Mouse (Mus musculus): Measurements from ENCODE around the gene Gm42742. TPM values are rescaled to one million over a fixed set of nuclear protein-coding genes. Genes with fewer than 3 reads are reported as not detected.

Gene Gm42742
- 0.80 TPM for polyA plus RNA-seq (2014; fragmentation: Illumina TruSeq; extraction: RNeasy Lipid Tissue Mini Kit (QIAGEN cat#74804); ENCODE audit: low read depth, low replicate concordance)

DNA sequence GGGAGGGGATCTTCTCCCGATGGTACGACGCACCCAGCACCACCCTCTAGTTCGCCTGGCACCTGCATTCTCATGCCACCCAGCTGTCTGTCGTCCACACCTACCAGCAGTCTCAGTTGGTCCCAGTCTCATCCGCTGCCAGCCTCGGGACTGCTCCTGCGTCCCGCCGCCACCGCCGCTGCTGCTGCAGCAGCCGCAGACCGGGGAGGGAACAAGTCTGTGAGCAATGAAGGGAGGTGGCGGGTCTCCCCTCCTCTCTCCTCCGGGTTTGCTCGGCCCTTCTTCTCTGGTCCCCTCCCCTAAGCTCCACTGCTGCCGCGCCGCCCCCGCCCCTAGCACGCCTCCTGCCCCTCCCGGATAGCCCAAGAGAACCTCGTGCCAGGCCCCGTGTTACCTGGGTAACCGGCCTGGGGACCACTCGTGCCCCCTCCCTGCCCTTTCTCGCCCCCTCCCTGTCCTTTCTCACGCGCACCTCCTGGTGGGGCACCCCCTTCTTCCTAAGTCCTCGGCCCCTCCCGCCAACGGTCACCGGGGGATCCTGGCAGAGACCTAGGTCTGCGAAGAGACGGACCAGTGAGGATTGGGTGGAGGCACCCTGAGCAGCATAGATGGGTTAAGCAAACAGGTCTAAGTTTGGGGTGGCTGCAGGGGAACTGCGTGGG is at the start of gene Gm42742, which contains the start of gene Prrt2:
Gene Gm42742 (minus strand): TSS at position 197 of the 662 bp plus-strand sequence.
Gene Prrt2 (minus strand): TSS at position 311 of the 662 bp plus-strand sequence.

GRCm38 (mm10) chr7:127041851-127042672 is 21.2 kb upstream of the Gm42742 start, which contains the start of gene Kif22:
Gene Kif22 (minus strand): TSS chr7:127042471.

DNA sequence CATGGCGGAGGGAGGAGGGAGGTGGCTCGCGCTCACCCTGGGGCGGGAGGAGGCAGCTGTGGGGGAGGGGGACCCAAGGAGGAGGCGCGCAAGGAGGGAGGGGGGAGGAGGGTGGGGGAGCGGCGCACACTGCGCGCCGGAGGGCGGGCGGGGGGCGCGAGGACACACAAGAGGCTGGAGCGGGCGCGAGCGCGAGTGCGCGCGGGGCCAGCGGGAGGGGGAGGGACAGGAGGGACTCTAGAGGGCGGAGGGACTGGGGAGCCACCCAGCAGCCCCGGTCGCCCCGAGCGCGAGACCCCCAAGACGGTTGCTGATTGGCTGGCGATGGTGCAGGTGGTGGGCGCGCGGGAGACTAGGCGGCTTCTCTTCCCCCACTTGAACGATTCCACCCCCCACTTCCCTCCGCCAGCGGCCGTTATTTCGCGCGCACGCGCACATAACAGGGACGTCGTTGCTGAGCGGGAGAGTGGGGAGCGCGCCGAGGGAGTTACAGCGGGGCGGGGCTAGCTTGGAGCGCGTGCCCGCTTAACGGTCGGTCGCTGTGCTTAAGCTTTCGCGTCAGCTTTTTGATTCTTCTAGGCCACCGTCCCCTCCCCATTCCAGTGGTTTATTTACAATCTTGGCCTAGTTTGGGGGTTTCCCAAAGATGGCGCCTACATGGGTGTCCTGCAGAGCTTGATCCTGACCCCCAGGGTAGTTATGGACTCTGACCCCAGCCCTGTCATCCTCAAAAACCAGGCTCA is 6.3 kb upstream of the Gm42742 start, which contains the start of gene Maz:
Gene Maz (minus strand): TSS at position 54 of the 743 bp plus-strand sequence.

DNA sequence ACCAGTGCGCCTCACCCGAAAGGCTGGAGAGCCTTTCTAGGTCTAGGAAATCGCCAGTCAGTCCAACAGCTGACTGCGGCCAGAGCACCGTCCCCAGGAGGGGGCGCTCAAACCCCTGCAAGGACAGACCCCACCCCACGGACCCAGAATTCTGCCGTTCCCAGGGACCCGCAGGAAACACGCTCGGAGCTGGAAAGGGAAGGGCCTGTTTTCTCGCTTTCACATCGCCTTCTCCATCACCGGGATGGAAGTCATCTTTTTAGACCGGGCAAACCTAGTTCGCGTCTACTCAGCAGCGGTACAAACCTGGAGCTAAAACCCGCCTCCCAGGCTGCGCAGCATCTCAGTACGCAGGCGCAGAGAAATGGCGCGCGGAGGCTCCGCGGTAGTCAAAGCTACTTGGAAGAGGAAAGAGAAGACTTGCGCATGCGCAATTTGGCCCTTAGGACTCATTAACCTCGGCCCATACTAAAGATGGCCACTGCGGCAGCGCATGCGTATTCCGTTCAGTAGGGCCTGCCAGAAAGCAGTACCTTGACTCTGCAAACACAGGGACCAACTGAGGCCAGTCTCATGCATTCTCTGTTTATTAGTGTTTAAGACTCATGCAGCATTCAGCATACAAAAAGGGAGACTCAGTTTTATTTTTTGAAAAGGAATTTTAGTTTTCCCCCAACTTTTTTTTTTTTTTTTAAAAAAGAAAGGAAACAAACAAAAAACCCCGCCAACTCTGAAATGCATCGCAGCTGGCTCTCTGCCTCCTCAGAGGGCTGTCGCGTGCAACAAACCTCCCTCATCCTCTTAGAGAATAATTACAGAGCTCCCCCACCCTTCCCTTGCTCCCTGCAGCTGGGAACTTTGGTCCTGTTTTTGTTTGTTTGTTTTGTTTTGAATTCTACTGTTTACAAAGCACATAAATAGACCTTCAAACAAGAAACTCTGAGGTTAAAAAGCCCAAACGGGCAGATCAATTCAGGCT is 3.6 kb downstream of the Gm42742 start, which contains the start of gene Pagr1a:
Gene Pagr1a (minus strand): TSS at position 382 of the 979 bp plus-strand sequence.

DNA sequence TGATC is 4.6 kb downstream of the Gm42742 start, which contains the start of gene Pagr1b:
Gene Pagr1b (minus strand): TSS at position 4 of the 5 bp plus-strand sequence.

DNA sequence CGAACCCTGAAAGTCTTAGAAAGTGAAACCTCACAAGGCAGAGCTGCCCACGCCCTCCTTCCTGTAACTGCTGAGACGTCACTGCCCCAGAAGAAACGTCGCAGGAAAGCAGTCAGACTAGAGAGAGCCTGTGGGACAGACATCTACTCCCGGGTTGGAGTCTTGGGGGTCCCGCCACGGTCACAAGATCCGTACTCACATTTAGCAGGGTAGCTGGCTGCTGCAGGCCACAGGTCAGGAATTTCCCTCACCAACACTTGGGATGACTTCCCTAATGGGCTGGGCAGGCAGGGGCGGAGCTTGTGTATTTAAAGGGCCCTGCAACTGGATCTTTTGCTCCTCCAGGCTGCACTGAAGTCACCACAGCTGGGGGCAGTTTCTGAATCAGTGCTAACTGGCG is 6.6 kb downstream of the Gm42742 start, which contains the start of gene Mvp:
Gene Mvp (minus strand): TSS at position 302 of the 400 bp plus-strand sequence.

GRCm38 (mm10) chr7:126975950-126976866 is 44.7 kb downstream of the Gm42742 start, which contains the start of gene Cdiptos:
Gene Cdiptos (minus strand): TSS chr7:126976098.

GRCm38 (mm10) chr7:126975893-126975949 is 45.2 kb downstream of the Gm42742 start, which contains the start of gene Cdipt:
Gene Cdipt (plus strand): TSS chr7:126975914.

Other genes with a start within 250 kb of the Gm42742 start
- 5.6 TPM for gene Ypel3, start 244.1 kb downstream of the Gm42742 start, polyA plus RNA-seq (2014; fragmentation: Illumina TruSeq; extraction: RNeasy Lipid Tissue Mini Kit (QIAGEN cat#74804); ENCODE audit: low read depth, low replicate concordance)
- gene Tbx6, start 239.6 kb downstream of the Gm42742 start, polyA plus RNA-seq (2014; fragmentation: Illumina TruSeq; extraction: RNeasy Lipid Tissue Mini Kit (QIAGEN cat#74804); ENCODE audit: low read depth, low replicate concordance), result not detected
- gene Ppp4c, start 228.6 kb downstream of the Gm42742 start, polyA plus RNA-seq (2014; fragmentation: Illumina TruSeq; extraction: RNeasy Lipid Tissue Mini Kit (QIAGEN cat#74804); ENCODE audit: low read depth, low replicate concordance), result 58.9 TPM
- 2.7 TPM for gene Fam57b, start 223.4 kb downstream of the Gm42742 start, polyA plus RNA-seq (2014; fragmentation: Illumina TruSeq; extraction: RNeasy Lipid Tissue Mini Kit (QIAGEN cat#74804); ENCODE audit: low read depth, low replicate concordance)
- gene 4930451I11Rik, start 189.5 kb downstream of the Gm42742 start, polyA plus RNA-seq (2014; fragmentation: Illumina TruSeq; extraction: RNeasy Lipid Tissue Mini Kit (QIAGEN cat#74804); ENCODE audit: low read depth, low replicate concordance), result 39.4 TPM
- 0.42 TPM for gene Doc2a, start 173.7 kb downstream of the Gm42742 start, polyA plus RNA-seq (2014; fragmentation: Illumina TruSeq; extraction: RNeasy Lipid Tissue Mini Kit (QIAGEN cat#74804); ENCODE audit: low read depth, low replicate concordance)
- 101 TPM for gene Hirip3, start 159.1 kb downstream of the Gm42742 start, polyA plus RNA-seq (2014; fragmentation: Illumina TruSeq; extraction: RNeasy Lipid Tissue Mini Kit (QIAGEN cat#74804); ENCODE audit: low read depth, low replicate concordance)
- 26.9 TPM for gene Ino80e, start 158.7 kb downstream of the Gm42742 start, polyA plus RNA-seq (2014; fragmentation: Illumina TruSeq; extraction: RNeasy Lipid Tissue Mini Kit (QIAGEN cat#74804); ENCODE audit: low read depth, low replicate concordance)
- 7.7 TPM for gene Taok2, start 136.4 kb downstream of the Gm42742 start, polyA plus RNA-seq (2014; fragmentation: Illumina TruSeq; extraction: RNeasy Lipid Tissue Mini Kit (QIAGEN cat#74804); ENCODE audit: low read depth, low replicate concordance)
- gene Tmem219, start 98.2 kb downstream of the Gm42742 start, polyA plus RNA-seq (2014; fragmentation: Illumina TruSeq; extraction: RNeasy Lipid Tissue Mini Kit (QIAGEN cat#74804); ENCODE audit: low read depth, low replicate concordance), result 5.4 TPM
- 9.1 TPM for gene Kctd13, start 92.2 kb downstream of the Gm42742 start, polyA plus RNA-seq (2014; fragmentation: Illumina TruSeq; extraction: RNeasy Lipid Tissue Mini Kit (QIAGEN cat#74804); ENCODE audit: low read depth, low replicate concordance)
- gene Asphd1, start 71.5 kb downstream of the Gm42742 start, polyA plus RNA-seq (2014; fragmentation: Illumina TruSeq; extraction: RNeasy Lipid Tissue Mini Kit (QIAGEN cat#74804); ENCODE audit: low read depth, low replicate concordance), result not detected
- gene Sez6l2, start 70.5 kb downstream of the Gm42742 start, polyA plus RNA-seq (2014; fragmentation: Illumina TruSeq; extraction: RNeasy Lipid Tissue Mini Kit (QIAGEN cat#74804); ENCODE audit: low read depth, low replicate concordance), result 3.2 TPM
- gene Cdipt, start 45.2 kb downstream of the Gm42742 start, polyA plus RNA-seq (2014; fragmentation: Illumina TruSeq; extraction: RNeasy Lipid Tissue Mini Kit (QIAGEN cat#74804); ENCODE audit: low read depth, low replicate concordance), result 7.6 TPM
- gene Cdiptos, start 45.0 kb downstream of the Gm42742 start, polyA plus RNA-seq (2014; fragmentation: Illumina TruSeq; extraction: RNeasy Lipid Tissue Mini Kit (QIAGEN cat#74804); ENCODE audit: low read depth, low replicate concordance), result 527 TPM
- 0.11 TPM for gene Mvp, start 6.5 kb downstream of the Gm42742 start, polyA plus RNA-seq (2014; fragmentation: Illumina TruSeq; extraction: RNeasy Lipid Tissue Mini Kit (QIAGEN cat#74804); ENCODE audit: low read depth, low replicate concordance)
- not detected for gene Pagr1b, start 4.6 kb downstream of the Gm42742 start, polyA plus RNA-seq (2014; fragmentation: Illumina TruSeq; extraction: RNeasy Lipid Tissue Mini Kit (QIAGEN cat#74804); ENCODE audit: low read depth, low replicate concordance)
- gene Pagr1a, start 3.7 kb downstream of the Gm42742 start, polyA plus RNA-seq (2014; fragmentation: Illumina TruSeq; extraction: RNeasy Lipid Tissue Mini Kit (QIAGEN cat#74804); ENCODE audit: low read depth, low replicate concordance), result not detected
- gene Prrt2, start 114 bp upstream of the Gm42742 start, polyA plus RNA-seq (2014; fragmentation: Illumina TruSeq; extraction: RNeasy Lipid Tissue Mini Kit (QIAGEN cat#74804); ENCODE audit: low read depth, low replicate concordance), result 0.22 TPM
- gene Maz, start 5.9 kb upstream of the Gm42742 start, polyA plus RNA-seq (2014; fragmentation: Illumina TruSeq; extraction: RNeasy Lipid Tissue Mini Kit (QIAGEN cat#74804); ENCODE audit: low read depth, low replicate concordance), result 14.6 TPM
- gene Kif22, start 21.4 kb upstream of the Gm42742 start, polyA plus RNA-seq (2014; fragmentation: Illumina TruSeq; extraction: RNeasy Lipid Tissue Mini Kit (QIAGEN cat#74804); ENCODE audit: low read depth, low replicate concordance), result 12.4 TPM
- not detected for gene Zg16, start 66.2 kb upstream of the Gm42742 start, polyA plus RNA-seq (2014; fragmentation: Illumina TruSeq; extraction: RNeasy Lipid Tissue Mini Kit (QIAGEN cat#74804); ENCODE audit: low read depth, low replicate concordance)
- 1.8 TPM for gene AI467606, start 70.3 kb upstream of the Gm42742 start, polyA plus RNA-seq (2014; fragmentation: Illumina TruSeq; extraction: RNeasy Lipid Tissue Mini Kit (QIAGEN cat#74804); ENCODE audit: low read depth, low replicate concordance)
- not detected for gene Qprt, start 101.1 kb upstream of the Gm42742 start, polyA plus RNA-seq (2014; fragmentation: Illumina TruSeq; extraction: RNeasy Lipid Tissue Mini Kit (QIAGEN cat#74804); ENCODE audit: low read depth, low replicate concordance)
- gene Spn, start 116.7 kb upstream of the Gm42742 start, polyA plus RNA-seq (2014; fragmentation: Illumina TruSeq; extraction: RNeasy Lipid Tissue Mini Kit (QIAGEN cat#74804); ENCODE audit: low read depth, low replicate concordance), result 0.07 TPM
- 8.9 TPM for gene Cd2bp2, start 175.0 kb upstream of the Gm42742 start, polyA plus RNA-seq (2014; fragmentation: Illumina TruSeq; extraction: RNeasy Lipid Tissue Mini Kit (QIAGEN cat#74804); ENCODE audit: low read depth, low replicate concordance)
- gene Tbc1d10b, start 187.4 kb upstream of the Gm42742 start, polyA plus RNA-seq (2014; fragmentation: Illumina TruSeq; extraction: RNeasy Lipid Tissue Mini Kit (QIAGEN cat#74804); ENCODE audit: low read depth, low replicate concordance), result 1.6 TPM
- gene Mylpf, start 187.8 kb upstream of the Gm42742 start, polyA plus RNA-seq (2014; fragmentation: Illumina TruSeq; extraction: RNeasy Lipid Tissue Mini Kit (QIAGEN cat#74804); ENCODE audit: low read depth, low replicate concordance), result not detected
- gene Zfp553, start 212.0 kb upstream of the Gm42742 start, polyA plus RNA-seq (2014; fragmentation: Illumina TruSeq; extraction: RNeasy Lipid Tissue Mini Kit (QIAGEN cat#74804); ENCODE audit: low read depth, low replicate concordance), result 1.1 TPM
- gene Sept1, start 212.0 kb upstream of the Gm42742 start, polyA plus RNA-seq (2014; fragmentation: Illumina TruSeq; extraction: RNeasy Lipid Tissue Mini Kit (QIAGEN cat#74804); ENCODE audit: low read depth, low replicate concordance), result 0.53 TPM
- 6.9 TPM for gene Zfp771, start 223.2 kb upstream of the Gm42742 start, polyA plus RNA-seq (2014; fragmentation: Illumina TruSeq; extraction: RNeasy Lipid Tissue Mini Kit (QIAGEN cat#74804); ENCODE audit: low read depth, low replicate concordance)
- gene Dctpp1, start 239.6 kb upstream of the Gm42742 start, polyA plus RNA-seq (2014; fragmentation: Illumina TruSeq; extraction: RNeasy Lipid Tissue Mini Kit (QIAGEN cat#74804); ENCODE audit: low read depth, low replicate concordance), result 0.62 TPM